Mouse (Mus musculus): ENCODE measurements at regions not wholly inside any gene's neighbourhood (a gene's known extent, or its start where the extent isn't known, plus 50 kb on each side); places are given as distances from the start of the nearest gene placed in this dataset.

GRCm38 (mm10) chr11:111715401-111715800 lies 649.4 kb downstream of the Kcnj2 start:
- DNase-seq, result no peak

GRCm38 (mm10) chr11:111722276-111722675 lies 656.3 kb downstream of the Kcnj2 start:
- DNase-seq, result no peak

GRCm38 (mm10) chr11:111728148-111728547 lies 662.2 kb downstream of the Kcnj2 start:
- DNase-seq, result no peak

- no peak for DNase-seq
Measured at GRCm38 (mm10) chr11:111732096-111732495, 666.1 kb downstream of the Kcnj2 start.

GRCm38 (mm10) chr11:111735446-111735845 lies 669.5 kb downstream of the Kcnj2 start:
- DNase-seq, result peak; percentile 34 to 43

- DNase-seq, result peak; percentile 80 to 83
Measured at GRCm38 (mm10) chr11:111735961-111736360, 670.0 kb downstream of the Kcnj2 start.

GRCm38 (mm10) chr11:111743356-111743755 lies 677.4 kb downstream of the Kcnj2 start:
- DNase-seq, result no peak

GRCm38 (mm10) chr11:111747262-111747946 lies 681.4 kb downstream of the Kcnj2 start:
- peak; percentile 13 to 25 for DNase-seq

- no peak for DNase-seq
Measured at GRCm38 (mm10) chr11:111747947-111748322, 682.0 kb downstream of the Kcnj2 start.

- DNase-seq, result no peak
Measured at GRCm38 (mm10) chr11:111748496-111748895, 682.5 kb downstream of the Kcnj2 start.

- no peak for DNase-seq
Measured at GRCm38 (mm10) chr11:111754735-111755134, 688.8 kb downstream of the Kcnj2 start.

GRCm38 (mm10) chr11:111763081-111763480 lies 697.1 kb downstream of the Kcnj2 start:
- peak; percentile 17 to 33 for DNase-seq

- DNase-seq, result peak; percentile 26 to 31
Measured at GRCm38 (mm10) chr11:111766371-111767011, 700.5 kb downstream of the Kcnj2 start.

GRCm38 (mm10) chr11:111767012-111767392 lies 701.0 kb downstream of the Kcnj2 start:
- DNase-seq, result no peak

- no peak for DNase-seq
Measured at GRCm38 (mm10) chr11:111774108-111774679, 708.2 kb downstream of the Kcnj2 start.

- DNase-seq, result peak; percentile 43 to 45
Measured at GRCm38 (mm10) chr11:111781321-111781720, 715.4 kb downstream of the Kcnj2 start.

- DNase-seq, result no peak
Measured at GRCm38 (mm10) chr11:111791267-111791926, 725.4 kb downstream of the Kcnj2 start.

- no peak for DNase-seq
Measured at GRCm38 (mm10) chr11:111801033-111801432, 735.1 kb downstream of the Kcnj2 start.

- no peak for DNase-seq
Measured at GRCm38 (mm10) chr11:111816176-111816775, 750.3 kb downstream of the Kcnj2 start.

- peak; percentile 34 to 41 for DNase-seq
Measured at GRCm38 (mm10) chr11:111818124-111818523, 752.2 kb downstream of the Kcnj2 start.

- no peak for DNase-seq
Measured at GRCm38 (mm10) chr11:111820356-111820755, 754.4 kb downstream of the Kcnj2 start.

- no peak for DNase-seq
Measured at GRCm38 (mm10) chr11:111828455-111828854, 762.5 kb downstream of the Kcnj2 start.

GRCm38 (mm10) chr11:111838996-111839395 lies 773.0 kb downstream of the Kcnj2 start:
- peak; percentile 10 to 11 for DNase-seq

Data from heart, adult 18-20 months (tissue).